Mouse (Mus musculus) lung, embryonic 15.5 days (tissue): ENCODE measurements around the gene Ctsa. TPM values are rescaled to one million over a fixed set of nuclear protein-coding genes. Genes with fewer than 3 reads are reported as not detected.
"Not testable (repeated sequence)": the region's sequence is repeated elsewhere in the genome, so short reads cannot be mapped to it uniquely, and the experiment has no call there.

Experiments used
- ATAC-seq: fragments of 200-750 bp; cut with Nextera tagmentation; 2 replicates; pipeline ENCODE4 v1.8.0; 2017; ENCODE audit warnings: moderate number of reproducible peaks, borderline replicate concordance; ENCODE audit not compliant: low FRiP score, low TSS enrichment; ENCODE audit errors: extremely low read depth
- H3K27ac ChIP-seq: fragments of 300-500 bp; sonication (generic); 2 replicates; pipeline ENCODE4 v1.5.1; 2015; ENCODE audit warnings: moderate library complexity, mild to moderate bottlenecking, inconsistent platforms
- H3K27me3 ChIP-seq: fragments of 300-500 bp; sonication (generic); 2 replicates; pipeline ENCODE4 v1.6.1; 2015; ENCODE audit warnings: inconsistent platforms
- H3K36me3 ChIP-seq: fragments of 300-500 bp; sonication (generic); 2 replicates; pipeline ENCODE4 v1.6.1; 2015; ENCODE audit warnings: inconsistent platforms
- H3K4me1 ChIP-seq: fragments of 300-500 bp; sonication (generic); 2 replicates; pipeline ENCODE4 v1.6.1; 2015; ENCODE audit warnings: inconsistent platforms
- H3K4me2 ChIP-seq: fragments of 300-500 bp; sonication (generic); 2 replicates; pipeline ENCODE4 v1.6.1; 2015; ENCODE audit warnings: inconsistent platforms, mild to moderate bottlenecking, moderate library complexity
- H3K4me3 ChIP-seq: fragments of 300-500 bp; sonication (generic); 2 replicates; pipeline ENCODE4 v1.5.1; 2015; ENCODE audit warnings: mild to moderate bottlenecking, inconsistent platforms
- H3K9ac ChIP-seq: fragments of 300-500 bp; sonication (generic); 2 replicates; pipeline ENCODE4 v1.6.1; 2015; ENCODE audit warnings: inconsistent platforms
- H3K9me3 ChIP-seq: fragments of 300-500 bp; sonication (generic); 2 replicates; pipeline ENCODE4 v1.6.1; 2016; ENCODE audit warnings: inconsistent platforms
- WGBS: fragments of 180-500 bp; shearing (Covaris S2); methylation state at CpG from one replicate; pipeline ENCODE4 v1.1.7; 2015; 5-methylcytosine and 5-hydroxymethylcytosine counted together
- polyA plus RNA-seq: library from polyadenylated mRNA; unstranded; fragments of >200 nt; fragmentation: Nextera tagmentation; extraction: Ambion mirVana; gene quantifications from 2 replicates; pipeline ENCODE4 v1.2.1, GENCODE M21; 2015

Ctsa gene
- polyA plus RNA-seq, 1 experiment from 2014 or later, result 139 TPM

DNA sequence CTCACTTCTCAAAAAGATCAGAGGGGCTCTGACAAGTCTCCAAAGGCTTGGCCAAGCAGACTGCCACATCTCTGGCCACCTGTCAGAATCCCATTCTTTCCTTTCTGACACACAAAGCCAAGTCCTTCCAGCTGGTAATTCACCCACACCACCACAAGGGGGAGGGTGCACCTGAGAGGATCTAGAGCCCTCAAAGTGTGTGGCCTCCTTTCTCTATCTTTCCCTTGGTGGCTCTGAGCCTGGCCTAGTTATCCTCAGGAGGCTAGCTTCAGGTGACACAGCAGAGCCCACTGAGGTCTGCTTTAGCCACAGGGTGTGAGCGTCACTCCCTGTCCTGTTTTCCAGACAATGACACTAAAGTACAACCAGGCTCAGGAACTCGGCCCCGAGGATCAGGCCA lies 39.4 kb upstream of the Ctsa start:
- Histone ChIP-seq H3K36me3 (peaks cover 50% of the 10 kb centered on the region), H3K4me3 (no peak overlapping the region), H3K4me2 (no peak overlapping the region), H3K9me3 (no peaks in the 10 kb centered on the region), H3K27ac (no peak overlapping the region), H3K9ac (no peak overlapping the region), H3K27me3 (no peaks in the 10 kb centered on the region), H3K4me1 (peaks cover 9% of the 10 kb centered on the region; the same call in 1 of the 2 replicates)
- 67% methylated on average over 3 of the region's 3 CpGs for WGBS
- ATAC-seq, result no peak

DNA sequence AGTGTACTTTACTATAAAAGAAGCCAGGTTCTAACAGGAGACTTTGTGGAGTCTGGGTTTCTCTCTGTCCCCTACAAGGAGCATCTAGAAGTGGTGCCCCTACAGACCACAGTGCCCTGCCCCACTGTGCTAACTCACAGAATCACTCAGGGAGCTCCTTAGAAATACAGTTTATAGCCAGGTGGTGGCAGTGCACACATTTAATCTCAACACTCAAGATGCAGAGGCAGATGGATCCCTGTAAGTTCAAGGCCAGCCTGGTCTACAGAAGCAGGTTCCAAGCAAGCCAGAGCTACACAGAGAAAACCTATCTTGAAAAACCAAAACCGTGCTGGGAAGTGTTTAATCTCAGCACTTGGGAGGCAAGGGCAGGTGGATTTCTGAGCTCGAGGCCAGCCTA lies 38.9 kb upstream of the Ctsa start:
- Histone ChIP-seq H3K27me3 (no peaks in the 10 kb centered on the region), H3K9ac (no peak overlapping the region), H3K9me3 (no peaks in the 10 kb centered on the region), H3K36me3 (peaks cover 54% of the 10 kb centered on the region), H3K27ac (no peak overlapping the region), H3K4me2 (no peak overlapping the region), H3K4me1 (peaks cover 3% of the 10 kb centered on the region; the same call in 1 of the 2 replicates), H3K4me3 (no peak overlapping the region)
- 94% methylated on average over 2 of the region's 2 CpGs for WGBS
- ATAC-seq, result no peak

DNA sequence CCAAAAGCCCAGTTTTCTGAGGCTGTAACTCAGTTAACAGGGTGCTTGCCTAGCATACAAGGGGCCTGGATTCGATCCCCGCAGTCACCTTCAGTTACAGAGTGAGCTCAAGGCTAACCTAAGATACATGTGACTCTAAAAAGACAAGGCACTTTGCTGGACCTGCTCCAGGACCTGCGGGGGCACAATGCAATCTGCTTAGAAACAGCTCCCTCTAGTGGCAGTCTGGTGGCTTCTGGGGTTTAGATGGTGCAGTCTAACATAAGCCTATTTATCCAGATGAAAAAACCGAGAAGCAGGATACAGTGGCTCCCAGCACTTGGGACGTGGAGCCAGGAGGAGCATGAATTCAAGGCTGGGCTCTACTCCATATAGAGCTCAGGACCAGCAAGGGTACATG lies 38.4 kb upstream of the Ctsa start:
- Histone ChIP-seq H3K9ac (no peak overlapping the region), H3K4me3 (no peak overlapping the region), H3K4me2 (no peak overlapping the region), H3K27ac (no peak overlapping the region), H3K27me3 (no peaks in the 10 kb centered on the region), H3K4me1 (0 out of 2 replicates have a peak, but pooled peaks cover 2% of the 10 kb centered on the region), H3K9me3 (no peaks in the 10 kb centered on the region), H3K36me3 (peaks cover 59% of the 10 kb centered on the region)
- ATAC-seq, result no peak
- WGBS, result 32% methylated on average over 5 of the region's 5 CpGs

DNA sequence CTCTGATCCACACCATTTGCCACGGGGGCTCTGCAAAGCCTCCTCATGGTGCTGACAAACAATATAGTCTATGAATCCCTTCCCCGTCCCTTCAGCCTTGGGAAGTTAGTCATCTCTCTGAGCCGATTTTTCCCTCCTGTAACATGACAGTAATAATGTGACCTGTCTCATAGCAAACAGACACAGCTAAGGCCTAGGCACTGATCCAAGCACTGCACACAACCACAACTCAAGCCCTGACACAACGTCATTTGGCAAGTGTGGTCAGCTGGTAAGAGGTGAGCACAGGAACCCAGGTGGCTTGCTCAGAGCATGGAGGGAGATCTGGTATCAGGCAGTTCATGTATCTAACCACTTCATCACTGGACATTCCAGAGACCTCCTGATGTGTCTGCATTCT lies 36.8 kb upstream of the Ctsa start:
- 58% methylated on average over 4 of the region's 4 CpGs for WGBS
- H3K36me3 ChIP-seq, result peaks cover 71% of the 10 kb centered on the region

DNA sequence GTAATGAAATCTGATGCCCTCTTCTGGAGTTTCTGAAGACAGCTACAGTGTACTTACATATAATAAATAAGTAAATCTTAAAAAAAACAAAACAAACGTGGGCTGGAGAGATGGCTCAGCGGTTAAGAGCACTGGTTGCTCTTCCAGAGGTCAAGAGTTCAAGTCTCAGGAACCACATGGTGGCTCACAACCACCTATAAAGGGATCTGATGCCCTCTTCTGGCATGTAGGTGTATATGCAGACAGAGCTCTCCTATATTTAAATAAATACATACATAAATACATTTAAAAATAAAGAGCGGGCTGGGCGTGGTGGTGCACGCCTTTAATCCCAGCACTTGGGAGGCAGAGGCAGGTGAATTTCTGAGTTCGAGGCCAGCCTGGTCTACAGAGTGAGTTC lies 34.1 kb upstream of the Ctsa start:
- ATAC-seq, H3K27me3 ChIP-seq, H3K4me3 ChIP-seq, H3K4me1 ChIP-seq, H3K4me2 ChIP-seq, H3K27ac ChIP-seq, H3K9me3 ChIP-seq, H3K9ac ChIP-seq: not testable (repeated sequence)
- 72% methylated on average over 6 of the region's 6 CpGs for WGBS
- H3K36me3 ChIP-seq, result peaks cover 47% of the 10 kb centered on the region

More for the DNA sequence above, 36.8 kb upstream of the Ctsa start:
- Histone ChIP-seq H3K9ac (no peak overlapping the region), H3K9me3 (no peaks in the 10 kb centered on the region), H3K27me3 (no peaks in the 10 kb centered on the region), H3K27ac (no peak overlapping the region), H3K4me1 (0 out of 2 replicates have a peak, but pooled peaks cover 2% of the 10 kb centered on the region), H3K4me2 (no peak overlapping the region), H3K4me3 (no peak overlapping the region)
- no peak for ATAC-seq

DNA sequence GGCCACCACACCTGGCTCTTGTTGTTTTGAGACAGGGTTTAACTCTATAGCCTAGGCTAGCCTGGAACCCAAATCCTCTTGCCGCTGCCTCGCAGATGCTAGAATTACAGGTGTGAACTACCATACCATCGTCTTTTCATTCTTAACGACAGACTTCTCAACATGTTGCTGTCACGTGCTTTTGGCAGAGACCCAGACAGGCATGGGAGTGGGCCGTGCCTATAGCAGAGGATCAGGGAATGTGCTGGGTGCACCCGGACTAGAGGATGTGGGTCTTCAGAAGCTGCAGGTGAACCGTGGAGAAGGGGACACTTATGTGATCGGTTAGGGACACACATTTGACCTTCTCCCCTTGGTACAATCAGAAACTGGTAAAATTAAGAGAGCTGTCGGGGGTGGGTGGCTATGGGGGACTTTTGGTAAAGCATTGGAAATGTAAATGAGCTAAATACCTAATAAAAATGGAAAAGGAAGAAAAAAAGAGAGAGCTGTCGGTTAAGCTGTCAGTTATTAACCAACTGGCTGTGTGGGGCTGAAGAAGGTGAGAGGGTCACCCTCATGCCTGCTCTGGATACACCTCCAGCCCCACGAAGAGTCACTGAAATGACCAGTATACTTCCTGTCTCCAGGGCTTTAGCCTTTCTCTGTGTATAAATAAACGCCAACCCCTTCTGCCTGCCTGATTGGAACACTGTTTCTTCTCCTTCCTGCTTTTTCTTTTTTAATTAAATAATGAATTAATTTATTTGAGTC lies 32.2 kb upstream of the Ctsa start:
- Histone ChIP-seq H3K4me1 (peaks cover 8% of the 10 kb centered on the region), H3K9me3 (no peaks in the 10 kb centered on the region), H3K36me3 (peaks cover 36% of the 10 kb centered on the region), H3K4me3 (no peak overlapping the region), H3K27me3 (no peaks in the 10 kb centered on the region), H3K27ac (no peak overlapping the region), H3K9ac (no peak overlapping the region), H3K4me2 (no peak overlapping the region)
- WGBS, result 85% methylated on average over 13 of the region's 13 CpGs
- ATAC-seq, result no peak

DNA sequence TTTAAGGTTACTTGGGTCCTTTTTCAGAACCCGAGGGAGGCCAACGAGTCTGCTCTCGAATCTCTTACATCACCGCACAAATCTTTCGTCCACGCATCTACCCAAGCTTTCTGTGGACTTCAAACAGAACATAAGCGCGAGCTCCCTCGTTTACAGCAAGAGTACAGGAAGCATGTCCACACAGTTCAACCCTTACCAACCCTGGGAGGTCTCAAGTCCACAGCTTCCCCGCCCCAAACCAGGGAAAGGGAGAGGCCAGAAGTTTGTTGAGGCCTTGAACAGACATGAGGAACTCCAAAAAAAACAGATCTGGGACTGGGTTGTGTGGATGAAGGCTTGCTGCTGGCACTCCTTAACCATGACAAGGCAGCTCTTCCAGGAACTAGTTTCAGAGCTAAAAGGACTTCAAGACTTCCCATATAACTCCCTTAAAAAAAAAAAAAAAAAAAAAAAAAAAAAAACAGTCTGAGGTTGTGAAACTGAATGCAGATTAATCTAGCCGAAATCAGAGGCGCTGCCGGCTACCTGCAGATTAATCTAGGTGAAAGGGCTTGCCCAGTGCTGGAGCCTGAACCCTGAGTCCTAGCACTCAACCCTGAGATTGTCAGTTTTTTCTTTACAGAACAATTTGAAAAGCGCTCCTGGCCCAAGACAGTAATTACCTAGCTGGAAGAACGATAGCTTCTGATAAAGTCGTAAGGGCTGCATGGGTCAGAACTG lies 29.3 kb upstream of the Ctsa start:
- peaks cover 15% of the 10 kb centered on the region for H3K4me1 ChIP-seq
- 86% methylated on average over 16 of the region's 16 CpGs for WGBS
- no peaks in the 10 kb centered on the region for H3K27me3 ChIP-seq
- no peak overlapping the region for H3K27ac ChIP-seq
- peaks cover 21% of the 10 kb centered on the region for H3K36me3 ChIP-seq
- peak overlapping the region; percentile 82 for H3K9ac ChIP-seq
- peak overlapping the region; percentile 70 for H3K4me3 ChIP-seq
- no peak for ATAC-seq
- no peaks in the 10 kb centered on the region for H3K9me3 ChIP-seq
- peak overlapping the region; percentile 65 for H3K4me2 ChIP-seq

DNA sequence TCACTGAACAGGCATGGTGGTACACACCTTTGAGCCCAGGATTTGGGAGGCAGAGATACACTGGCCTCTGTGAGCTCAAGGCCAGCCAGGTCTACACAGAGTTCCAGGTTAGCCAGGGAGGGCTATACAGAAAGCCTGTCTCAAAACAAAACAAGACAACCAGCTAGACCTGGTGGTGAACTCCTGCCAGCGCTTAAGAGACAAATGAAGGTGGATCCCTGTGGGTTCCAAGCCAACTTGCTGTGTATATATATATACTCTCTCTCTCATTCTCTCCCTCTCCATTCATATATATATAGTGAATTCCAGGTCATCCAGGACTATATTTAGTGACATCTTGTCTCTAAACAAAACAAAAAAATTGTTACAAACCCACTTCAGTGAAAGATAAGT lies 28.8 kb upstream of the Ctsa start:
- peak overlapping the region; percentile 70 for H3K4me3 ChIP-seq
- no peak for ATAC-seq
- no peaks in the 10 kb centered on the region for H3K9me3 ChIP-seq
- no peaks in the 10 kb centered on the region for H3K27me3 ChIP-seq
- H3K36me3 ChIP-seq, result peaks cover 16% of the 10 kb centered on the region
- WGBS, result 46% methylated on average over 1 of the region's 1 CpGs
- H3K27ac ChIP-seq, result no peak overlapping the region
- H3K4me2 ChIP-seq, result peak overlapping the region; percentile 65
- peak overlapping the region; percentile 82 for H3K9ac ChIP-seq
- H3K4me1 ChIP-seq, result peaks cover 15% of the 10 kb centered on the region

DNA sequence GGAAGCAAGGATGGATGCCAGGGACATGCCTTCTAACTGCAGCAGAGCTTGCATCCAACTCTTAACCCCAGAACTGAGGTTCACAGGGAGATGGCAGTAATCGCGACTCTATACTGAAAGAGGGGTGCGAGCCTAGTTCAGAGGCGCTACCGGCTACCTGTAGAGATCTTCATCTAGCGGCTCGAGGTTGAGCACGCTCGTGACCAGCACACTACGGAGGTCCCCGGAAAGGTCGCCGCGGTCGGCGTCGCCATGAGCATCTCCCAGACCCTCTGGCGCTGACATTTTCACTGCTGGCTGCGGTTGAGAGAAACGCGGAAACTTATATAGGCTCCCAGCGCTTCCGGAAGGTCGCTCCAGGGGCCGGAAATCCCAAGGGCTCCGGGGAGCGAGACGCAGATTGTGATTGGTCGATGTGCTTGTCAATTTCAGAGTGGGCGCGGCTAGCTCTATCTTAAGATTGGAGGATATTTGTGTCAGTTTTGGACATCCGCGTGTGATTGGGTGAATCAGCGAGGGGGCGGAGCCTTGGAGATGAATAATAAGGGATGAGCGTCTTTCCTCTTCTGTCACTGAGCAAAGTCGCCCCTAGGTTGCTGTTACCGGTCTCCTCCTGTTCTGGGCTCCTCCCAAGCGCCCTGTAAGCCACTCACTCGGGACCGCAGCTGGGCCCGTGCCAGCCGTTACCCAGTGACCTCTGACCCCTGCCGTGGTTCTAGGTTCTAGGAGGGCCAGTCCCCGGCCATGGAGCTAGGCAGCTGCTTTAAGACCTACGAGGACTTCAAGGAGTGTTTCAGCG lies 27.9 kb upstream of the Ctsa start, which contains the start of the genes Acot8 and Zswim3:
Gene Acot8, minus strand, starts transcription at position 350 of the 799 bp plus-strand sequence.
Gene Zswim3, plus strand, starts transcription at position 566 of the 799 bp plus-strand sequence.
- H3K27me3 ChIP-seq, result no peaks in the 10 kb centered on the region
- ATAC-seq, result peak; percentile 97
- 0% methylated on average over 47 of the region's 47 CpGs for WGBS

DNA sequence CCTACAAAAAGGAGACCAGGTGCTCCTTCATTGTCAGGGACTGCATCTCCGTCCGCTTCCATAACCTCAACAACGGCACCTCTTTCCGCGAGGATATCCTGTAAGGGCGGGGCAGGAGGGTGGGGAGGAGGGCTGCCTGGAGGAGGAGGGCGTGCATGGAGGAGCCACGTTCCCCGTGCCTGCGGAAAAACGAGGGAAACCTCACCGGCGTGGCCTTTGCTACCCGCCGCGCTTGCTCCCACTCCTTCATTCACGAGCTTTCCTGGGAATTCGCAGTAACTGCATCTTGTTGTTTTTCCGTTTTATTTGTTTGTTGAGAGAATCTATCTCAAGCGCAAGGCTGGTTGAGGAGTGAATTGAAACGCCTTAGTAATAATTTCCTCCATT lies 27.3 kb upstream of the Ctsa start:
- peak; percentile 40; the same call in 1 of the 2 replicates for ATAC-seq
- Histone ChIP-seq H3K9ac (peak overlapping the region; percentile 69), H3K4me2 (peak overlapping the region; percentile 78), H3K27ac (peak overlapping the region; percentile 81), H3K4me1 (peaks cover 15% of the 10 kb centered on the region), H3K36me3 (peaks cover 4% of the 10 kb centered on the region; the same call in 1 of the 2 replicates), H3K4me3 (peak overlapping the region; percentile 70), H3K27me3 (no peaks in the 10 kb centered on the region), H3K9me3 (no peaks in the 10 kb centered on the region)
- WGBS, result 1% methylated on average over 21 of the region's 21 CpGs

More for the DNA sequence above, 27.9 kb upstream of the Ctsa start, which contains the start of the genes Acot8 and Zswim3:
- Histone ChIP-seq H3K4me3 (peak within 1 kb of the TSS; percentile 70), H3K4me1 (peaks cover 15% of the 10 kb centered on the region), H3K36me3 (peaks cover 8% of the 10 kb centered on the region; the same call in 1 of the 2 replicates), H3K27ac (peak within 1 kb of the TSS; percentile 81), H3K9ac (peak within 1 kb of the TSS; percentile 82), H3K9me3 (no peaks in the 10 kb centered on the region), H3K4me2 (peak within 1 kb of the TSS; percentile 78)

DNA sequence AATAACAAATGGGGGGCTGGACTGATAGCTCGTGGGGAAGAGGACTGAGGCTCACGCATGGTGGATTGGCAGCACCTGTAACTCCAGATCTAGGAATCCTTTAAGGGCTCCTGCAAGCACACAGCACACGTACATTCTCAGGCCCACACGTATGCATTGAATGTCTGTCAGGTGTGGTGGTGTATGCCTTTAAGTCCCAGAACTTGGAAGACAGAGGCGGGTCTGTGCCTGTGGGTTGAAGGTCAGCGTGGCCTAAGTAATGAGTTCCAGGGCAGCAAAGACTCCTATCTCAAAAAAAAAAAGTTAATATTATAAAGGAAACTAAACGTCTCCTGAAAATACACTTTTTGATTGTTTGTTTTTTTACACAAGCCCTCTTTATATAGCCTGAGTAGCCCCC lies 26.1 kb upstream of the Ctsa start:
- H3K9me3 ChIP-seq, result no peaks in the 10 kb centered on the region
- no peak for ATAC-seq
- peaks cover 15% of the 10 kb centered on the region for H3K4me1 ChIP-seq
- no peak overlapping the region for H3K4me3 ChIP-seq
- no peaks in the 10 kb centered on the region for H3K36me3 ChIP-seq
- H3K9ac ChIP-seq, result no peak overlapping the region
- H3K4me2 ChIP-seq, result no peak overlapping the region
- H3K27ac ChIP-seq, result no peak overlapping the region
- WGBS, result 68% methylated on average over 7 of the region's 7 CpGs
- H3K27me3 ChIP-seq, result no peaks in the 10 kb centered on the region
